Mouse (Mus musculus) erythroblast, embryonic 14.5 days (primary cell): Measurements from ENCODE around the gene Tmem209.

Source experiments
- GATA1 ChIP-seq: IDR thresholded peaks from 2 replicates; pipeline ENCODE4 v1.6.1; 2012; ENCODE audit warnings: low read length, inconsistent platforms, mixed read lengths
- TAL1 ChIP-seq: IDR thresholded peaks from 3 replicates; pipeline ENCODE4 v1.6.1; 2012; ENCODE audit warnings: low read length, inconsistent platforms, mixed read lengths

GRCm38 (mm10) chr6:30499049-30499448 is 10.5 kb downstream of the Tmem209 start:
- TF ChIP-seq GATA1 (no peak), TAL1 (no peak)
